Mouse (Mus musculus): ENCODE measurements around the gene Bpi. TPM values are rescaled to one million over a fixed set of nuclear protein-coding genes. Genes with fewer than 3 reads are reported as not detected.

Gene Bpi
- 0.11 TPM in 1 of 2 replicates, not detected in the other for polyA plus RNA-seq (2014; fragmentation: Nextera tagmentation; extraction: Ambion mirVana)

GRCm38 (mm10) chr2:158258005-158258418 lies at the start of gene Bpi:
TSS of gene Bpi (plus strand) at chr2:158258094.
- no peak within 1 kb of the TSS for H3K4me2 ChIP-seq (ENCODE audit: low read depth, low read length)
- WGBS: 77% methylated on average over 18 of the region's 18 CpGs
- ATAC-seq (ENCODE audit: low read depth): no peak

GRCm38 (mm10) chr2:158209776-158210175 lies 48.1 kb upstream of the Bpi start:
- Histone ChIP-seq H3K9me3 (ENCODE audit: control insufficient read depth, low read length) (no peaks in the 10 kb centered on the region), H3K9ac (replicated peaks; ENCODE audit: low read depth, low read length) (no peak overlapping the region), H3K4me2 (ENCODE audit: low read depth, low read length) (no peak overlapping the region), H3K27me3 (ENCODE audit: control insufficient read depth, insufficient read depth, low read length) (no peaks in the 10 kb centered on the region), H3K4me1 (ENCODE audit: control insufficient read depth, insufficient read depth, low read length) (0 out of 2 replicates have a peak, but pooled peaks cover 3% of the 10 kb centered on the region), H3K27ac (ENCODE audit: low read depth, low read length) (no peak overlapping the region), H3K4me3 (ENCODE audit: low read depth, low read length) (no peak overlapping the region), H3K36me3 (ENCODE audit: control insufficient read depth, insufficient read depth, low read length) (no peaks in the 10 kb centered on the region)
- no peak for ATAC-seq (ENCODE audit: low read depth)
- WGBS: 68% methylated on average over 9 of the region's 9 CpGs

More at GRCm38 (mm10) chr2:158258005-158258418, at the start of gene Bpi:
- no peak within 1 kb of the TSS for H3K9ac ChIP-seq (replicated peaks; ENCODE audit: low read depth, low read length)
- no peak within 1 kb of the TSS for H3K4me3 ChIP-seq (ENCODE audit: low read depth, low read length)
- no peak within 1 kb of the TSS for H3K27ac ChIP-seq (ENCODE audit: low read depth, low read length)
- no peaks in the 10 kb centered on the region for H3K36me3 ChIP-seq (ENCODE audit: control insufficient read depth, insufficient read depth, low read length)
- no peaks in the 10 kb centered on the region for H3K27me3 ChIP-seq (ENCODE audit: control insufficient read depth, insufficient read depth, low read length)
- H3K9me3 ChIP-seq (ENCODE audit: control insufficient read depth, low read length): no peaks in the 10 kb centered on the region
- no peaks in the 10 kb centered on the region for H3K4me1 ChIP-seq (ENCODE audit: control insufficient read depth, insufficient read depth, low read length)

DNA sequence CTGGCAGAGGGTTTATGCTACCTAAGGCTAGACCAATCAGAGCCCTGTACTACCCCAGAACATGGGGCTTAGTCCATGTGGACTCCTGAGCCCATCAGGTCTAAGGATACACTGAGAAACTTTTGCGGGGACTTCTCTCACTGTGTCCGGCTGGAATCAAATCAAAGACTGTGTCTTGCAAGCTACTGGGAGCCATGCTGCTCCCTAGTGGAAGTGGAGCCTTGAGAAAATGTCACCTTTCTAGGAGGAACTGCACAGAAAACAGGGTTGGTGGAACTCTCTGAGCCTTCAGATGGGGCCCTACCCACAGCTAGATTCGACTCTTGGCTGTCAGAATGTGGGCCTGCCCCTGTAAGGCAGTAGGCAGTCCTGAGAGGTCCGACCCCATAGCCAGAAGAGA lies 47.4 kb upstream of the Bpi start:
- no peaks in the 10 kb centered on the region for H3K27me3 ChIP-seq (ENCODE audit: control insufficient read depth, insufficient read depth, low read length)
- no peak for ATAC-seq (ENCODE audit: low read depth)
- H3K9ac ChIP-seq (replicated peaks; ENCODE audit: low read depth, low read length): no peak overlapping the region
- no peaks in the 10 kb centered on the region for H3K36me3 ChIP-seq (ENCODE audit: control insufficient read depth, insufficient read depth, low read length)
- no peak overlapping the region for H3K27ac ChIP-seq (ENCODE audit: low read depth, low read length)
- 61% methylated on average over 4 of the region's 4 CpGs for WGBS
- H3K4me2 ChIP-seq (ENCODE audit: low read depth, low read length): no peak overlapping the region
- H3K4me1 ChIP-seq (ENCODE audit: control insufficient read depth, insufficient read depth, low read length): 0 out of 2 replicates have a peak, but pooled peaks cover 3% of the 10 kb centered on the region
- no peaks in the 10 kb centered on the region for H3K9me3 ChIP-seq (ENCODE audit: control insufficient read depth, low read length)
- no peak overlapping the region for H3K4me3 ChIP-seq (ENCODE audit: low read depth, low read length)

GRCm38 (mm10) chr2:158210958-158211357 lies 46.9 kb upstream of the Bpi start:
- ATAC-seq (ENCODE audit: low read depth): no peak
- 38% methylated on average over 10 of the region's 10 CpGs for WGBS
- H3K9ac ChIP-seq (replicated peaks; ENCODE audit: low read depth, low read length): no peak overlapping the region
- 0 out of 2 replicates have a peak, but pooled peaks cover 3% of the 10 kb centered on the region for H3K4me1 ChIP-seq (ENCODE audit: control insufficient read depth, insufficient read depth, low read length)
- no peak overlapping the region for H3K27ac ChIP-seq (ENCODE audit: low read depth, low read length)
- no peaks in the 10 kb centered on the region for H3K27me3 ChIP-seq (ENCODE audit: control insufficient read depth, insufficient read depth, low read length)
- no peak overlapping the region for H3K4me3 ChIP-seq (ENCODE audit: low read depth, low read length)
- H3K9me3 ChIP-seq (ENCODE audit: control insufficient read depth, low read length): no peaks in the 10 kb centered on the region
- no peaks in the 10 kb centered on the region for H3K36me3 ChIP-seq (ENCODE audit: control insufficient read depth, insufficient read depth, low read length)
- no peak overlapping the region for H3K4me2 ChIP-seq (ENCODE audit: low read depth, low read length)

GRCm38 (mm10) chr2:158211764-158212471 lies 46.0 kb upstream of the Bpi start:
- Histone ChIP-seq H3K4me3 (ENCODE audit: low read depth, low read length) (no peak overlapping the region), H3K27ac (ENCODE audit: low read depth, low read length) (no peak overlapping the region), H3K9me3 (ENCODE audit: control insufficient read depth, low read length) (no peaks in the 10 kb centered on the region), H3K9ac (replicated peaks; ENCODE audit: low read depth, low read length) (no peak overlapping the region), H3K4me1 (ENCODE audit: control insufficient read depth, insufficient read depth, low read length) (0 out of 2 replicates have a peak, but pooled peaks cover 3% of the 10 kb centered on the region), H3K27me3 (ENCODE audit: control insufficient read depth, insufficient read depth, low read length) (no peaks in the 10 kb centered on the region), H3K4me2 (ENCODE audit: low read depth, low read length) (no peak overlapping the region), H3K36me3 (ENCODE audit: control insufficient read depth, insufficient read depth, low read length) (no peaks in the 10 kb centered on the region)
- no peak for ATAC-seq (ENCODE audit: low read depth)
- whole genome bisulfite sequencing: 76% methylated on average over 4 of the region's 4 CpGs

GRCm38 (mm10) chr2:158215283-158216117 lies 42.4 kb upstream of the Bpi start:
- Histone ChIP-seq H3K27ac (ENCODE audit: low read depth, low read length) (no peak overlapping the region), H3K27me3 (ENCODE audit: control insufficient read depth, insufficient read depth, low read length) (no peaks in the 10 kb centered on the region), H3K4me1 (ENCODE audit: control insufficient read depth, insufficient read depth, low read length) (0 out of 2 replicates have a peak, but pooled peaks cover 3% of the 10 kb centered on the region), H3K4me2 (ENCODE audit: low read depth, low read length) (no peak overlapping the region), H3K36me3 (ENCODE audit: control insufficient read depth, insufficient read depth, low read length) (no peaks in the 10 kb centered on the region), H3K9ac (replicated peaks; ENCODE audit: low read depth, low read length) (no peak overlapping the region), H3K9me3 (ENCODE audit: control insufficient read depth, low read length) (no peaks in the 10 kb centered on the region), H3K4me3 (ENCODE audit: low read depth, low read length) (no peak overlapping the region)
- no peak for ATAC-seq (ENCODE audit: low read depth)
- 52% methylated on average over 9 of the region's 9 CpGs for WGBS

- Histone ChIP-seq H3K4me1 (ENCODE audit: control insufficient read depth, insufficient read depth, low read length) (0 out of 2 replicates have a peak, but pooled peaks cover under 1% of the 10 kb centered on the region), H3K27ac (ENCODE audit: low read depth, low read length) (no peak overlapping the region), H3K36me3 (ENCODE audit: control insufficient read depth, insufficient read depth, low read length) (no peaks in the 10 kb centered on the region), H3K9ac (replicated peaks; ENCODE audit: low read depth, low read length) (no peak overlapping the region), H3K4me3 (ENCODE audit: low read depth, low read length) (no peak overlapping the region), H3K27me3 (ENCODE audit: control insufficient read depth, insufficient read depth, low read length) (no peaks in the 10 kb centered on the region), H3K4me2 (ENCODE audit: low read depth, low read length) (no peak overlapping the region), H3K9me3 (ENCODE audit: control insufficient read depth, low read length) (no peaks in the 10 kb centered on the region)
- WGBS: 90% methylated on average over 8 of the region's 8 CpGs
- ATAC-seq (ENCODE audit: low read depth): no peak
Measured at GRCm38 (mm10) chr2:158216510-158216909, 41.4 kb upstream of the Bpi start.

GRCm38 (mm10) chr2:158219562-158219961 lies 38.3 kb upstream of the Bpi start:
- WGBS: 83% methylated on average over 2 of the region's 2 CpGs

More at GRCm38 (mm10) chr2:158219562-158219961, 38.3 kb upstream of the Bpi start:
- Histone ChIP-seq H3K36me3 (ENCODE audit: control insufficient read depth, insufficient read depth, low read length) (no peaks in the 10 kb centered on the region), H3K27me3 (ENCODE audit: control insufficient read depth, insufficient read depth, low read length) (no peaks in the 10 kb centered on the region), H3K4me2 (ENCODE audit: low read depth, low read length) (no peak overlapping the region), H3K27ac (ENCODE audit: low read depth, low read length) (no peak overlapping the region), H3K9ac (replicated peaks; ENCODE audit: low read depth, low read length) (no peak overlapping the region), H3K4me1 (ENCODE audit: control insufficient read depth, insufficient read depth, low read length) (0 out of 2 replicates have a peak, but pooled peaks cover 4% of the 10 kb centered on the region), H3K4me3 (ENCODE audit: low read depth, low read length) (no peak overlapping the region), H3K9me3 (ENCODE audit: control insufficient read depth, low read length) (no peaks in the 10 kb centered on the region)
- ATAC-seq (ENCODE audit: low read depth): no peak
